Mouse (Mus musculus): Measurements from ENCODE around the gene Fam3b. TPM values are rescaled to one million over a fixed set of nuclear protein-coding genes. Genes with fewer than 3 reads are reported as not detected.

Gene Fam3b
- polyA plus RNA-seq, 1 experiment, result not detected

DNA sequence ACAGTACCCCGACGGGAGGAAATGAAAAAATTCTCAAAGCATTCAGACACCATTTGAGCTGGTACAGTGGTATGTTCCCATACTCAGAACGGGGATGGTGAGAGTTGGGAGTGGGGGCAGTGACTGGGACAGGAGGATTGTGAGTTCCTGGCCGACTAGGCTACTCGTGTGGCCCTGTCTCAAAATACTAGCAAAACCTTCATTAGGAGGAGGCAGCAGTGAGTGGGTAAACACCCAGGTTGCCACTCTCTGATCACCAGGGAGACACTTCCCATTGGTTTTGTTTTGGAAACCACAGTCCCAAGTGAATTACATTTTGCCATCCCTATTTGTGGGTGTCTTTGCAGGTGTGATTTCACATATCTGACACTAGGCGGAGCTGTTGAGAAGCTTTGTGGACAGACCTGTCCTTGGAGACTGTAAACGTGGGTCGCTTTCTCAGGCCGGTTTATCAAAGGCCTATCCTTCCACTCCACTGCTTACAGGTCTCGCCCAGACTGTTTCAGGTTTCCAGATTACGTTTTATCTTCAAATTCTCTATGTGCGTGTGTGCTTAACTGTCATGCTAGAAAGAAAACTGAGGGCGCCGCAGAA, 70.8 kb downstream of the Fam3b start:
- Histone ChIP-seq H3K27me3 (ENCODE audit: control insufficient read depth, insufficient read depth, low read length, poor library complexity, severe bottlenecking) (no peaks in the 10 kb centered on the region), H3K9me3 (replicated peaks; ENCODE audit: control insufficient read depth, insufficient read depth, low read length, poor library complexity, severe bottlenecking) (no peaks in the 10 kb centered on the region), H3K27ac (ENCODE audit: insufficient read depth, low read length) (no peak overlapping the region), H3K9ac (ENCODE audit: low read depth, poor library complexity, severe bottlenecking) (no peak overlapping the region), H3K36me3 (ENCODE audit: control insufficient read depth, insufficient read depth, low read length, poor library complexity, severe bottlenecking) (no peaks in the 10 kb centered on the region), H3K4me1 (ENCODE audit: control insufficient read depth, insufficient read depth, low read length) (no peaks in the 10 kb centered on the region), H3K4me3 (ENCODE audit: low read depth, low read length) (no peak overlapping the region)
- TF ChIP-seq POLR2A (IDR thresholded peaks at IDR 0.05; ENCODE audit: insufficient read depth, low read length) (no peak), CTCF (IDR thresholded peaks at IDR 0.05; ENCODE audit: low read depth, low read length) (peak; percentile 30)

DNA sequence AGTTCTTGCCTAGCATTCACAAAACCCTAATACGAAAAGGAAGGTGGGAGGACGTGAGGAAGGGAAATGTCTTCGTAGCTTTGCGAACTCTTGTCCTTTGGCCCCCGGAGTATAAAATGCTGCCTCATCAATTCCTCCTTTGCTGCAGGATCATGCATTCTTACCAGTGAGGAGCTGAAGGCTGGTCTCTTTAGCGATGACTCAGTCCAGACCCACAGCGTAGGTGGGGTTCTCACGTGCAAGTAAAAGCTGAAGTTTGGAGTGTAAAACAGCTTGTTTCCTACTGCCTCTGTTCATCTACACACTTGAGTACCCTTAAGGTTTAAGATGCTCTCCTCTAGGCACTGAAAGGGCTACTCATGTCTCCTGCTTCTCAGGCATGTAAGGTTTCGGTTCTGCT, 72.6 kb downstream of the Fam3b start:
- no peak overlapping the region for H3K4me3 ChIP-seq (ENCODE audit: low read depth, low read length)
- H3K9ac ChIP-seq (ENCODE audit: low read depth, poor library complexity, severe bottlenecking), result no peak overlapping the region
- no peak for TF ChIP-seq EP300 (IDR thresholded peaks at IDR 0.05; ENCODE audit: insufficient read depth, low read depth, low read length)
- no peak for TF ChIP-seq CTCF (IDR thresholded peaks at IDR 0.05; ENCODE audit: low read depth, low read length)
- no peaks in the 10 kb centered on the region for H3K9me3 ChIP-seq (replicated peaks; ENCODE audit: control insufficient read depth, insufficient read depth, low read length, poor library complexity, severe bottlenecking)
- H3K27me3 ChIP-seq (ENCODE audit: control insufficient read depth, insufficient read depth, low read length, poor library complexity, severe bottlenecking), result no peaks in the 10 kb centered on the region
- H3K36me3 ChIP-seq (ENCODE audit: control insufficient read depth, insufficient read depth, low read length, poor library complexity, severe bottlenecking), result no peaks in the 10 kb centered on the region
- no peak overlapping the region for H3K27ac ChIP-seq (ENCODE audit: insufficient read depth, low read length)
- H3K4me1 ChIP-seq (ENCODE audit: control insufficient read depth, insufficient read depth, low read length), result no peaks in the 10 kb centered on the region

GRCm38 (mm10) chr16:97438191-97438590, 76.4 kb downstream of the Fam3b start:
- Histone ChIP-seq H3K27ac (ENCODE audit: insufficient read depth, low read length) (no peak overlapping the region), H3K36me3 (ENCODE audit: control insufficient read depth, insufficient read depth, low read length, poor library complexity, severe bottlenecking) (no peaks in the 10 kb centered on the region), H3K9me3 (replicated peaks; ENCODE audit: control insufficient read depth, insufficient read depth, low read length, poor library complexity, severe bottlenecking) (no peaks in the 10 kb centered on the region), H3K4me1 (ENCODE audit: control insufficient read depth, insufficient read depth, low read length) (no peaks in the 10 kb centered on the region), H3K27me3 (ENCODE audit: control insufficient read depth, insufficient read depth, low read length, poor library complexity, severe bottlenecking) (no peaks in the 10 kb centered on the region), H3K9ac (ENCODE audit: low read depth, poor library complexity, severe bottlenecking) (no peak overlapping the region), H3K4me3 (ENCODE audit: low read depth, low read length) (no peak overlapping the region)
- TF ChIP-seq POLR2A (IDR thresholded peaks at IDR 0.05; ENCODE audit: insufficient read depth, low read length) (no peak), CTCF (IDR thresholded peaks at IDR 0.05; ENCODE audit: low read depth, low read length) (no peak), EP300 (IDR thresholded peaks at IDR 0.05; ENCODE audit: insufficient read depth, low read depth, low read length) (no peak)

DNA sequence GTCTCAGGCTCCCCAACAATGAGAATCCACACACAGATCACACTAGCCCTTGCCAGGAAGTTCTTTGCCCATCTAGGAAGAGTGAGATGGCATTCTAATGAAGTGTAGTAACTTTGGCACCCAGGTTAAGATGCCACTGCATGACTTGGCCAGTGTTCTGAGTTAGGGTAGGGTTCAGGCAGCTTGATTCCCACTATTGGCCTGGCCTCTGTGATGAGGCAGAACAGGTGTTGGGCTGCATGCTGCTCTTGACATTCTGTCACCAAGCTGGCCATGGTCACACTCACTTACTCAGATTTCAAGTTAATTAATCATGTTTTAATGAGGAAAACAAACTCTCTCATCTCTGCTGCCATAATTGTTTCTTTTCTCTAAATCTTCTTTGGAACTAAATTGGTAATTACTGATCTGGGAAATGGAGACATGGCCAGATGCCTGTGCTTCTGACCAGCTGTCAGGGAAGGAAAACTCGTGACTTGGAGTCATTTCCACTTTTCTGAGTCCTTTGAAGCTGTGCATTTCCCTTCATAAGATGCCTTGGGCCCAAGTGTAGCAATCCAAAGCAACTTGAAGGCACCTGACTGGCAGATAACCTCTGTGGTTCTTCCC, 77.1 kb downstream of the Fam3b start:
- Histone ChIP-seq H3K4me1 (ENCODE audit: control insufficient read depth, insufficient read depth, low read length) (no peaks in the 10 kb centered on the region), H3K9me3 (replicated peaks; ENCODE audit: control insufficient read depth, insufficient read depth, low read length, poor library complexity, severe bottlenecking) (no peaks in the 10 kb centered on the region), H3K36me3 (ENCODE audit: control insufficient read depth, insufficient read depth, low read length, poor library complexity, severe bottlenecking) (no peaks in the 10 kb centered on the region), H3K27me3 (ENCODE audit: control insufficient read depth, insufficient read depth, low read length, poor library complexity, severe bottlenecking) (no peaks in the 10 kb centered on the region), H3K27ac (ENCODE audit: insufficient read depth, low read length) (no peak overlapping the region), H3K4me3 (ENCODE audit: low read depth, low read length) (no peak overlapping the region), H3K9ac (ENCODE audit: low read depth, poor library complexity, severe bottlenecking) (no peak overlapping the region)
- TF ChIP-seq CTCF (IDR thresholded peaks at IDR 0.05; ENCODE audit: low read depth, low read length) (no peak), POLR2A (IDR thresholded peaks at IDR 0.05; ENCODE audit: insufficient read depth, low read length) (no peak), EP300 (IDR thresholded peaks at IDR 0.05; ENCODE audit: insufficient read depth, low read depth, low read length) (no peak)

DNA sequence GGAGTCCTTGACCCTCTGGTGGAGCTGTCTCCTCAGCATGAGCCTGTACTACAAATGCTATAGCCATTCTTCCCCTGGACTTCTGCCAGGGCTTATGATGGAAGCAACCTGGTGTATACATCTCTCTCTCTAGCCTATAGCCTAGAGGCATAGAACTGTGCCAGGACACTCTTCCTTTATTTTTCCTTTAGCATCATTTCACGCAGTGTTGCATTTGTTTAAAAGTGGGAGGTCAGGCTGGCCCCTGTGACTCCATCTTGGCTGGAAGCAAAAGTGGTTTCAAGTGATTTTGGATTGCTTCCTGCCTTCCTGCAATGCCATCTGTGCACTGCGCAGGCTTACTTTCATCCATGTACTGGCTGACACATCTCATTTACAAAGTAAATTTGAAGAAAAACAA, 80.4 kb downstream of the Fam3b start:
- Histone ChIP-seq H3K9me3 (replicated peaks; ENCODE audit: control insufficient read depth, insufficient read depth, low read length, poor library complexity, severe bottlenecking) (no peaks in the 10 kb centered on the region), H3K36me3 (ENCODE audit: control insufficient read depth, insufficient read depth, low read length, poor library complexity, severe bottlenecking) (no peaks in the 10 kb centered on the region), H3K4me1 (ENCODE audit: control insufficient read depth, insufficient read depth, low read length) (no peaks in the 10 kb centered on the region), H3K4me3 (ENCODE audit: low read depth, low read length) (no peak overlapping the region), H3K27ac (ENCODE audit: insufficient read depth, low read length) (no peak overlapping the region), H3K27me3 (ENCODE audit: control insufficient read depth, insufficient read depth, low read length, poor library complexity, severe bottlenecking) (no peaks in the 10 kb centered on the region), H3K9ac (ENCODE audit: low read depth, poor library complexity, severe bottlenecking) (no peak overlapping the region)
- TF ChIP-seq EP300 (IDR thresholded peaks at IDR 0.05; ENCODE audit: insufficient read depth, low read depth, low read length), result no peak
- no peak for TF ChIP-seq POLR2A (IDR thresholded peaks at IDR 0.05; ENCODE audit: insufficient read depth, low read length)
- TF ChIP-seq CTCF (IDR thresholded peaks at IDR 0.05; ENCODE audit: low read depth, low read length), result no peak

GRCm38 (mm10) chr16:97431328-97431727, 83.3 kb downstream of the Fam3b start:
- no peak overlapping the region for H3K27ac ChIP-seq (ENCODE audit: insufficient read depth, low read length)
- TF ChIP-seq EP300 (IDR thresholded peaks at IDR 0.05; ENCODE audit: insufficient read depth, low read depth, low read length) (no peak), POLR2A (IDR thresholded peaks at IDR 0.05; ENCODE audit: insufficient read depth, low read length) (no peak), CTCF (IDR thresholded peaks at IDR 0.05; ENCODE audit: low read depth, low read length) (no peak)
- H3K36me3 ChIP-seq (ENCODE audit: control insufficient read depth, insufficient read depth, low read length, poor library complexity, severe bottlenecking), result no peaks in the 10 kb centered on the region
- H3K27me3 ChIP-seq (ENCODE audit: control insufficient read depth, insufficient read depth, low read length, poor library complexity, severe bottlenecking), result no peaks in the 10 kb centered on the region
- H3K9me3 ChIP-seq (replicated peaks; ENCODE audit: control insufficient read depth, insufficient read depth, low read length, poor library complexity, severe bottlenecking), result no peaks in the 10 kb centered on the region
- no peaks in the 10 kb centered on the region for H3K4me1 ChIP-seq (ENCODE audit: control insufficient read depth, insufficient read depth, low read length)
- H3K9ac ChIP-seq (ENCODE audit: low read depth, poor library complexity, severe bottlenecking), result no peak overlapping the region
- H3K4me3 ChIP-seq (ENCODE audit: low read depth, low read length), result no peak overlapping the region

Data from ES-Bruce4 (cell line).